Mouse (Mus musculus) erythroblast, adult 5-6 weeks (primary cell): Measurements from ENCODE around the gene Fam3b. TPM values are rescaled to one million over a fixed set of nuclear protein-coding genes. Genes with fewer than 3 reads are reported as not detected.

Source experiments
- ATAC-seq: replicated peaks from 2 replicates; pipeline ENCODE4 v1.8.0; 2016; ENCODE audit warnings: moderate number of reproducible peaks, mild to moderate bottlenecking, moderate TSS enrichment, inconsistent platforms; ENCODE audit not compliant: poor library complexity, low FRiP score, severe bottlenecking
- total RNA-seq, 2 experiments: library from RNA; stranded (forward) in 1 of 2; stranded (reverse) in 1 of 2; fragments of 150-400 nt in 1 of 2; fragments of 200-764, 138-1000 nt in 1 of 2; gene quantifications; 2 replicates each; pipeline versions ENCODE4 v1.2.3 to v1.2.4; 2015 to 2017; ENCODE audit warnings: low replicate concordance in 2 of 2

Fam3b gene
- total RNA-seq, 2 experiments from 2014 or later = not detected

DNA sequence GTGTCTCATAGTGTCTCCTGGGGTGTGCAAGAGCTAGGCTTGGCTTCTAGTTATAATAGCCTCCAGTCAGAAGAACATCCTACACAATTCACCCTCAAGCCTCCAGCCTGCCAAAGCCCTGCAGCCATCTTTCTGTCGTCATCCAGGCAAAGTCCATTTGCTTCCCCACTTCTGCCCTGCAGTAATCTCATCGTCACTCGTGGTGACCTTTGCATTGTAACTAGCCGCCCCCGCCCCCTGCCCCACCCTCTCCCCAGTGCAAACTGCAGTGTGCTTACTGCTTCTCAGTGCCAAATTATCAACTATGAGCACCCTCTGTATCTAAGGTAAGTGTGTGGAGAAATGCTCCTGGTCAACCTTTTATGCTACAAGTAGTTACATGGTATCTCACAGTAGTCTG lies 16.9 kb downstream of the Fam3b start:
- ATAC-seq = no peak

- no peak for ATAC-seq
These were observed 18.6 kb downstream of the Fam3b start for GRCm38 (mm10) chr16:97496026-97496425.

DNA sequence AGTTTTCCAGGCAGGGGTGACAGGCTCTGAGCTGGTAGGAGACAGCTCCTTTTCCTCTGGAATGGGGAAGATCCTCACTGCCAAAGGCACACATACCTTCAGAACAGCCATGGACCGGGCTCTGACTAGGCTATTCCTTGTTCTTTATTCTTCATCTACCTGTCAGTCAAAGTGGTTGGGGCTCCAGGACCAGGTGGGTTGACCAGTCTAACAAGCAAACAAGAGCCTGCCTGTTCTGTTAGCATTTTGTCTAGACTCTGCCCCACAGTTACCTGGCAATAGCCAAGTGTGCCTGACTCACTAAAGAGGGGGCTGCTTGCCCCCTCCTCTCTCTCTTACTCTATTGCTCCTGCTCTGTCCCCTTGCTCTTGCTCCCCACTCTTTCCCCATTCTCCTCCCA lies 22.2 kb downstream of the Fam3b start:
- no peak for ATAC-seq

GRCm38 (mm10) chr16:97478655-97479054 lies 36.0 kb downstream of the Fam3b start:
- ATAC-seq = no peak

- no peak for ATAC-seq
These were observed 38.1 kb downstream of the Fam3b start for GRCm38 (mm10) chr16:97476524-97476923.

GRCm38 (mm10) chr16:97475581-97475980 lies 39.0 kb downstream of the Fam3b start:
- no peak for ATAC-seq

- ATAC-seq = no peak
These were observed 39.9 kb downstream of the Fam3b start for GRCm38 (mm10) chr16:97474671-97475070.

DNA sequence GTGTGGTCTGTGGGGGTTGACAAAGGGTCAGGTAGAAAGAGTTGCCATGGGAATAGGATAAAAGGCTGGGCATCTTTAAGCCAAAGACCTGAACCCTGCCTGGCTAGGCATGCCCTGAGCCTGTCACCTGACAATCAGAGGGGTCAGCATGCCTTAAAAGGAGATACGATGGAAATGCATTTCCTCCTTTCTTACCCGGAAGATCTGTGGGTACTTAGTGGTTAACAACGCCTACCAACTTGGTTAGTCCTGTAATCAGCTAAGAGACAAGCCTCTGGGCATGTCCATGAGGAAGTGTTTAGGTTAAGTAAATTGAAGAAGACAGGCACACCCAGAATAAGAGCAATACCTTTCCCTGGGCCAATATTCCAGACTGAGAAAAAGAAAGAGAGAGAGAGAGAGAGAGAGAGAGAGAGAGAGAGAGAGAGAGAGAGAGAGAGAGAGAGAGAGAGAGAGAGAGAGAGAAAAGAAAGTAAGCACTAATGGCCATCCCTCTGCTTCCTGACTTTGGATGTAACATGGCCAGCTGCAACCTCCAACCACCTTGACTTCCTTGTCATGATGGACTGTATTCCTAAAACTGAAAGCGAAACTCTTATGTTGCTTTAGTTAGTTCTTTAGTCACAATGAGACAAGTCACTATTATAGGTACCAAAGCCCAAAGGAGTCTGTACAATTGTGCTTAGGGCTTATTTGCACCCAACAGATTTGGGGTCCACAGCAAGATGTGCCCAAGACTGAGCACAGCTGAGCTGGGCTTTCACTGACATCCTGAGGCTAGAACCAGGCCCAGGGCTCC lies 46.4 kb downstream of the Fam3b start:
- no peak for ATAC-seq

- ATAC-seq = no peak
These were observed 47.1 kb downstream of the Fam3b start for GRCm38 (mm10) chr16:97467472-97467871.

DNA sequence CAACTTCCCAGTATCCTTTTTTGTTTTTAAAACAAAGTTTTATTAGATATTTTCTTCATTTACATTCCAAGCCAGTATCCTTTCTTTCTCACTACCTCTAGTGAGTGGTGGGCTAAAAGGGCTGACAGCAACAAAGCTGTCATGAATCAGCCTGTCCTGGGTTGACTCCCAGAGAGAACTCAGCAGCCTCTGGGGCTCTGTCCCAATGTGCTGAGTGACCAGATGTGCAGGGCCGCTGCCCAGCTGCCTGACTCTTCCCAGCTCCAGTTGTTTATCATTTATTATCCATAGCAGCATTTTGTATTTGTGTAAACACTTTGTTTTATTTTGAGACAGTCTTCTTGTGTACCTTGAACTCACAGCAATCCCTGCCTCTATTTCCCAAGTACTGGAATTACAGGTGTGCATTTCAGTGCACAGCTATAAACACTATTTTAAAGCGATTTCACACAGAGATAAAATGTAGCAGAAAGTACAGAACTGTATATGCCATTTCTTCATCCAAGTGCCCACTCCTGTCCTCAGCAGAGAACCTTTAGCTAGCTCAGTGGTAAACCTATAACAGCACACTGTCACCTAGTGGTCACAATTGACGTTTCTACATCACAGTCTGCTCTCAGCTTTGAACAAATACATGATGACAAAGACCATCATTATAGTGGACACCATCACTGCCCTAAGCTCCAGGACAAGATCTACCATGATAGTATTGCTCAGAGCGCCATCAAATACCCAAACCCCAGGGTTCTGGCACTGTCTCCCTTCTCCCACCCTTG lies 48.2 kb downstream of the Fam3b start:
- no peak for ATAC-seq

- peak; percentile 23; the same call in 1 of the 2 replicates for ATAC-seq
These were observed 52.0 kb downstream of the Fam3b start, which contains the start of gene Mx1 for GRCm38 (mm10) chr16:97462481-97463181. TSS of gene Mx1 (minus strand) at chr16:97462907.

DNA sequence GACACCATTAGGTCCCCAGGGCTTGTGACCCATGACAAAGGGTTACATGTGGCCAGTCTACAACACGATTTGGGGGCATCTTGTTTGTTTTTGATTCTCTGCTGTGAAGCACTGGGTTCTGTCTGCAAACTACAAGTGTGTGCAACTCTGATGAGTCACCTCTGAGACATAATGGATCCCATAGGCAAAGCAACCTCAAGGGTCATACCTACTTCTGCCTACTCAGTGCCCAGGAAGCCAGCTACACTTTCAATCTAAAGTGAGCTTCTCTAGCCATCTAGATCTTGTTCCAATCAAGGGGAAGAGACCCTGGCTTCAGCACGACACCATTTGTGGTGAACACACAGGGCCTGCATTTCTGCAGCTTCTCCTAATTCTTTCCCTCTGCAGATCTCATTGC lies 53.3 kb downstream of the Fam3b start:
- no peak for ATAC-seq

DNA sequence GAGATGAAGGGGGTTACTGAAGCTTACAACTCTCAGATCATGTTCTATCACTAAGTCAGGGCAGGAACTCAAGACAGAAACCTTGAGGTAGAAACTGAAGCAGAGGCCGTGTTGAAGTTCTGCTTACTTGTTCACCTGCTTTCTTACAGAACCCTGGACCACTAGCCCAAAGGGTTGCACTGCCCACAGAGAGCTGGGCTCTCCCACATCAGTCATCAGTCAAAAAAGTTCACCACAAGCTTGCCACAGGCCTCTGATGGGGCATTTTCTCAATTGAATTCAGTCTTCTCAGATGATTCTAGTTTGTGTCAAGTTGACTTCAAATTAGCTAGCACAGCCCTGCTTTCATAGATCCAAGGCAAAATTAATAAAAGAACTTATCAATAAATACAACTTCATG lies 54.8 kb downstream of the Fam3b start:
- ATAC-seq = no peak

DNA sequence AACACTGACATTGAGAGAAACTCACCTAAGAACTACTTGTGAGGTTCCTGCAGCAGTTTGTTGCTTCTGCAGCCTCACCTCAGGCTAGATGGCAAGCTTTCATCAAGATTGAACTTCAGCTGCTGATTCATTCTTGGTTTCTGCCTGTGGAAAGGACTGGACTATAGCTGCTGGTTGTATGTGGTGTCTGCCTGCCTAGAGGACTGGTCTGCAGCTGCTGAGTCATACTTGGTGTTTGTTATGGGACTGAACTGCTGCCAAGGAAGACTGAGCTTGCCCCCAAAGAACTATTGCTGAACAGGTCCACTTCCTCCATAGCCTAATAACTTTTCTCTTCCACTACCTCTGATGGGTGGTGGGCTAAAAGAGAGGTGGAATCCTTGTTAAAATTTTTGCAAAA lies 67.2 kb downstream of the Fam3b start:
- no peak for ATAC-seq

DNA sequence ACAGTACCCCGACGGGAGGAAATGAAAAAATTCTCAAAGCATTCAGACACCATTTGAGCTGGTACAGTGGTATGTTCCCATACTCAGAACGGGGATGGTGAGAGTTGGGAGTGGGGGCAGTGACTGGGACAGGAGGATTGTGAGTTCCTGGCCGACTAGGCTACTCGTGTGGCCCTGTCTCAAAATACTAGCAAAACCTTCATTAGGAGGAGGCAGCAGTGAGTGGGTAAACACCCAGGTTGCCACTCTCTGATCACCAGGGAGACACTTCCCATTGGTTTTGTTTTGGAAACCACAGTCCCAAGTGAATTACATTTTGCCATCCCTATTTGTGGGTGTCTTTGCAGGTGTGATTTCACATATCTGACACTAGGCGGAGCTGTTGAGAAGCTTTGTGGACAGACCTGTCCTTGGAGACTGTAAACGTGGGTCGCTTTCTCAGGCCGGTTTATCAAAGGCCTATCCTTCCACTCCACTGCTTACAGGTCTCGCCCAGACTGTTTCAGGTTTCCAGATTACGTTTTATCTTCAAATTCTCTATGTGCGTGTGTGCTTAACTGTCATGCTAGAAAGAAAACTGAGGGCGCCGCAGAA lies 70.8 kb downstream of the Fam3b start:
- peak; percentile 73 for ATAC-seq

DNA sequence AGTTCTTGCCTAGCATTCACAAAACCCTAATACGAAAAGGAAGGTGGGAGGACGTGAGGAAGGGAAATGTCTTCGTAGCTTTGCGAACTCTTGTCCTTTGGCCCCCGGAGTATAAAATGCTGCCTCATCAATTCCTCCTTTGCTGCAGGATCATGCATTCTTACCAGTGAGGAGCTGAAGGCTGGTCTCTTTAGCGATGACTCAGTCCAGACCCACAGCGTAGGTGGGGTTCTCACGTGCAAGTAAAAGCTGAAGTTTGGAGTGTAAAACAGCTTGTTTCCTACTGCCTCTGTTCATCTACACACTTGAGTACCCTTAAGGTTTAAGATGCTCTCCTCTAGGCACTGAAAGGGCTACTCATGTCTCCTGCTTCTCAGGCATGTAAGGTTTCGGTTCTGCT lies 72.6 kb downstream of the Fam3b start:
- ATAC-seq = no peak

GRCm38 (mm10) chr16:97438191-97438590 lies 76.4 kb downstream of the Fam3b start:
- ATAC-seq = no peak

DNA sequence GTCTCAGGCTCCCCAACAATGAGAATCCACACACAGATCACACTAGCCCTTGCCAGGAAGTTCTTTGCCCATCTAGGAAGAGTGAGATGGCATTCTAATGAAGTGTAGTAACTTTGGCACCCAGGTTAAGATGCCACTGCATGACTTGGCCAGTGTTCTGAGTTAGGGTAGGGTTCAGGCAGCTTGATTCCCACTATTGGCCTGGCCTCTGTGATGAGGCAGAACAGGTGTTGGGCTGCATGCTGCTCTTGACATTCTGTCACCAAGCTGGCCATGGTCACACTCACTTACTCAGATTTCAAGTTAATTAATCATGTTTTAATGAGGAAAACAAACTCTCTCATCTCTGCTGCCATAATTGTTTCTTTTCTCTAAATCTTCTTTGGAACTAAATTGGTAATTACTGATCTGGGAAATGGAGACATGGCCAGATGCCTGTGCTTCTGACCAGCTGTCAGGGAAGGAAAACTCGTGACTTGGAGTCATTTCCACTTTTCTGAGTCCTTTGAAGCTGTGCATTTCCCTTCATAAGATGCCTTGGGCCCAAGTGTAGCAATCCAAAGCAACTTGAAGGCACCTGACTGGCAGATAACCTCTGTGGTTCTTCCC lies 77.1 kb downstream of the Fam3b start:
- no peak for ATAC-seq

GRCm38 (mm10) chr16:97434206-97434605 lies 80.4 kb downstream of the Fam3b start:
- no peak for ATAC-seq

DNA sequence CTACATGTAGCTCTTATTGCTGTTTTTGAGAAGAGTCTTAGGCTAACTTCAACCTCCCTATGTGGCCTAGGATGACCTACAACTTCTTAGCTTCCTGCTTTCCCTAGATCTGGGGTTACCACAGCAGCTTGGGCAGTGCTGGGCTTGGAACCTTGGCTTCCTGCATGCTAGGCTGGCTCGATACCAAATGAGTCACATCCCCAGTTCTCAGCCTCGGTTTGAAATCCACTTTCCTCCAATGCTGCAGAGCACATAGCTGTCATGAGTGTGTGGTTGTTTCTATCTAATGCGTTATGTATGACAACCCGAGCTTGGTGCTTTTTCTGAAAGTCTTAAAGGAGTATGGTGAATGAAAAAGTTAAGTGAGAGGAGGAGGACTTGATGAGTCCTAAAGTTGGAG lies 83.3 kb downstream of the Fam3b start:
- ATAC-seq = no peak
